Mouse (Mus musculus) small intestine, adult 10 weeks (tissue): ENCODE results near the gene B020011L13Rik. TPM values are rescaled to one million over a fixed set of nuclear protein-coding genes. Genes with fewer than 3 reads are reported as not detected.

Experiments used
- polyA plus RNA-seq: library from polyadenylated mRNA; stranded (reverse); fragments of 350-450 nt; fragmentation: Illumina TruSeq; extraction: RNeasy Lipid Tissue Mini Kit (QIAGEN cat#74804); gene quantifications from one replicate; pipeline ENCODE4 v1.2.3, GENCODE M21; 2014; ENCODE audit warnings: low replicate concordance

Gene B020011L13Rik
- polyA plus RNA-seq = not detected

DNA sequence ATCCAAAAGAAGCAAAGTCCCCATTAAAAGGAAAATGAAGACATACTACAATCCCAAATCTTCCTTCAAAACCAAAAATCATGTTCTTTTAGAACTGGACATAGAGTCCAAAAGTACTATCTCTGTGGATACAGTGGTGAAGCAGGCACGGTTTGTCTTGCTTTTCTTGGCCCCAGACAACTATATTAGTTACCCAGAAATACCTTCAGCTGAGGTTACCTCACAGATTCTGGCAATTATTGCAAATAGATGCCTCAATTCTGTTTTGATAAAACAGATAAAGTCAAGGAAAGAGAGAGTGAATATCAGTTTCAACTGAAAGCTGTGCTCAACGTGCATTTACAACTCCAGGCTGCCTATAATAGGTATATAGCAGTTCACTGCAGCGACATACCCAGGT, at the start of gene B020011L13Rik:
Gene B020011L13Rik, plus strand, starts transcription at position 301 of the 400 bp plus-strand sequence.

DNA sequence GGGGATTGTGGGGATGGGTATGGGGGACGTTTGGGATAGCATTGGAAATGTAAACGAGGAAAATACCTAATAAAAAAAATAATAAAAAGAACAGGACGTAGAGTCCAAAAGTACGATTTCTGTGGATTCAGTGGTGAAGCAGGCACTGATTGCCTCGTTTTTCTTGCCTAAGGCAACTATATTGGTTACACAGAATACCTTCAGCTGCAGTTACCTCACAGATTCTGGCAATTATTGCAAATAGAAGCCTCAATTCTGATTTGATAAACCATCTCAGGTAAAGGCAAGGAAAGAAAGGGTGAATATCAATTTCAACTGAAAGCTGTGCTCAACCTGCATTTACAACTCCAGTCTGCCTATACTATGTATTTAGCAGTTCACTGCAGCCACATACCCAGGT, 48.8 kb downstream of the B020011L13Rik start, which contains the start of gene Gm28360:
Gene Gm28360, plus strand, starts transcription at position 301 of the 400 bp plus-strand sequence.

Other genes starting within 250 kb of the B020011L13Rik start
- gene Gm28363, start 84.0 kb upstream of the B020011L13Rik start, polyA plus RNA-seq = not detected
- gene Gm28360, start 48.9 kb downstream of the B020011L13Rik start, polyA plus RNA-seq = not detected
- not detected for gene Gm28168, start 146.9 kb downstream of the B020011L13Rik start, polyA plus RNA-seq
- not detected for gene Gm7145, start 184.8 kb downstream of the B020011L13Rik start, polyA plus RNA-seq